Mouse (Mus musculus): ENCODE data around the gene Sspo. TPM values are rescaled to one million over a fixed set of nuclear protein-coding genes. Genes with fewer than 3 reads are reported as not detected.

Sspo gene
- total and polyA plus RNA-seq, 2 experiments from 2014 or later: 0.10 to 0.73 TPM

DNA sequence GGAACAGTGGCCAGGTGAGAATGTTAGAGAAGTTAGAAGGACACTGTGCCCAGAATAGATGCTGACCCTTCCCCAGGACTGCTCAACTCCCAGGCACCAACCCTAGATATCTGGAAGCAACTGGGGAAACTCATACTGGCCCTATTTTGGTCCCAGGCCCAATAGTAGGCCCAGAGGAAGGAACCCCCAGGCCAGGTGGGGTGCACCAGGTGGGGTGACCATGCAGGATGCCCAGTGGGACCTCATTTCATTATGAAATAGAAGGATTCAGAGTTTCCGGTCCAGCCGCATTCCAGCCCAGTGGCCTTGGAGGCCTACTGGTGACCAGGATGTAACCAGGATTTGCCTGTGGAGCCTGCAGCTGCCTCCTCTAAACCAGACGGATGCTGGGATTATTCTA lies 1.1 kb upstream of the Sspo start:
- H3K9me3 ChIP-seq (ENCODE audit: low read length): no peaks in the 10 kb centered on the region
- peaks cover 5% of the 10 kb centered on the region for H3K4me1 ChIP-seq (ENCODE audit: insufficient read depth, low read length)
- no peaks in the 10 kb centered on the region for H3K27me3 ChIP-seq (ENCODE audit: insufficient read depth, low read length)
- no peak for DNase-seq (ENCODE audit: low spot score)
- peaks cover under 1% of the 10 kb centered on the region; the same call in 1 of the 2 replicates for H3K36me3 ChIP-seq (ENCODE audit: insufficient read depth, low read length)
- no peak for ATAC-seq
- no peak overlapping the region for H3K4me2 ChIP-seq (ENCODE audit: low read depth, low read length)
- 63% methylated on average over 3 of the region's 3 CpGs for WGBS
- H3K4me3 ChIP-seq (ENCODE audit: low read length): no peak overlapping the region
- TF ChIP-seq CTCF (IDR thresholded peaks at IDR 0.05; ENCODE audit: low read depth): no peak
- H3K27ac ChIP-seq: 0 out of 2 replicates have a peak overlapping the region, but pooled peaks have one; percentile 90
- no peak overlapping the region for H3K9ac ChIP-seq (replicated peaks; ENCODE audit: low read length)

GRCm38 (mm10) chr6:48448527-48448926 lies 498 bp downstream of the Sspo start:
- no peak overlapping the region for H3K4me2 ChIP-seq (ENCODE audit: low read depth, low read length)
- no peak overlapping the region for H3K9ac ChIP-seq (replicated peaks; ENCODE audit: low read length)
- no peak overlapping the region for H3K27ac ChIP-seq
- 78% methylated on average over 7 of the region's 7 CpGs for WGBS
- TF ChIP-seq CTCF (IDR thresholded peaks at IDR 0.05; ENCODE audit: low read depth): no peak
- no peaks in the 10 kb centered on the region for H3K27me3 ChIP-seq (ENCODE audit: insufficient read depth, low read length)
- ATAC-seq (no peak), DNase-seq (ENCODE audit: low spot score) (no peak)
- H3K4me3 ChIP-seq (ENCODE audit: low read length): no peak overlapping the region
- H3K36me3 ChIP-seq (ENCODE audit: insufficient read depth, low read length): no peaks in the 10 kb centered on the region
- H3K9me3 ChIP-seq (ENCODE audit: low read length): no peaks in the 10 kb centered on the region
- H3K4me1 ChIP-seq (ENCODE audit: insufficient read depth, low read length): peaks cover 2% of the 10 kb centered on the region

DNA sequence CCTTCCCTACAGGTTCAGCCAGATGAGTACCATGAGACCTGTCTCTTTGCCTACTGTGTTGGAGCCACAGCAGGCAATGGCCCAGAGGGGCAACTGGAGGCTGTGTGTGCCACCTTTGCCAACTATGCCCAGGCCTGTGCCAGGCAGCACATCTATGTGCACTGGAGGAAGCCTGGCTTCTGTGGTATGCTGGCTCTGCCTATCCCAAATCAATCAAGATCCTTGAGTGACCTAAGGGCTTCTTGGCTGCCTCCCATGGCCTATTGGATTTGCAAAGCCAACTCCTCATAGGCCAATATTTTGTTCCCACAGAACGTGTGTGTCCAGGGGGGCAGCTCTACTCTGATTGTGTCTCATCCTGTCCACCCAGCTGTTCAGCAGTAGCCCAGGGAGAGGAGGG lies 4.1 kb downstream of the Sspo start:
- DNase-seq (ENCODE audit: low spot score) (no peak), ATAC-seq (no peak)
- H3K4me3 ChIP-seq (ENCODE audit: low read length): no peak overlapping the region
- no peaks in the 10 kb centered on the region for H3K27me3 ChIP-seq (ENCODE audit: insufficient read depth, low read length)
- H3K4me2 ChIP-seq (ENCODE audit: low read depth, low read length): no peak overlapping the region
- no peak overlapping the region for H3K9ac ChIP-seq (replicated peaks; ENCODE audit: low read length)
- no peaks in the 10 kb centered on the region for H3K36me3 ChIP-seq (ENCODE audit: insufficient read depth, low read length)
- H3K27ac ChIP-seq: no peak overlapping the region
- 73% methylated on average over 1 of the region's 1 CpGs for WGBS
- H3K4me1 ChIP-seq (ENCODE audit: insufficient read depth, low read length): no peaks in the 10 kb centered on the region
- H3K9me3 ChIP-seq (ENCODE audit: low read length): no peaks in the 10 kb centered on the region
- no peak for TF ChIP-seq CTCF (IDR thresholded peaks at IDR 0.05; ENCODE audit: low read depth)

DNA sequence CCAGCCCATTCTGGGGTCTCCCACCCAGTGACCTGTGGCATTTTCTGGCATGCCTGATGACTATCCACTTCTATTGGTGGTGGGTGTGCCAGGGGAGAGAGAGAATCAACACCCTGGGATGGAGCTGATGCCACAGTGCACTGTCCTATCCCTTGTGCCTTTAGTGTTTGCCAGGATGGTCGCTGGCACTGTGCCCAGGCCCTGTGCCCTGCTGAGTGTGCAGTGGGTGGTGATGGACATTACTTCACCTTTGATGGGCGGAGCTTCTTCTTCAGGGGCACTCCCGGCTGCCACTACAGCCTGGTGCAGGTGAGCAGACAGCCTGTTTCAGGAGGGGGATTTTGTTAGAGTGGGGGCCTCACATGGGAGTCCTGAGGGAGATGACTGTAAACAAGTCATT lies 4.7 kb downstream of the Sspo start:
- Histone ChIP-seq H3K9me3 (ENCODE audit: low read length) (no peaks in the 10 kb centered on the region), H3K27me3 (ENCODE audit: insufficient read depth, low read length) (no peaks in the 10 kb centered on the region), H3K9ac (replicated peaks; ENCODE audit: low read length) (no peak overlapping the region), H3K4me3 (ENCODE audit: low read length) (no peak overlapping the region), H3K4me1 (ENCODE audit: insufficient read depth, low read length) (no peaks in the 10 kb centered on the region), H3K27ac (no peak overlapping the region), H3K4me2 (ENCODE audit: low read depth, low read length) (no peak overlapping the region), H3K36me3 (ENCODE audit: insufficient read depth, low read length) (no peaks in the 10 kb centered on the region)
- TF ChIP-seq CTCF (IDR thresholded peaks at IDR 0.05; ENCODE audit: low read depth): no peak
- no peak for ATAC-seq
- no peak for DNase-seq (ENCODE audit: low spot score)
- WGBS: 66% methylated on average over 3 of the region's 3 CpGs

DNA sequence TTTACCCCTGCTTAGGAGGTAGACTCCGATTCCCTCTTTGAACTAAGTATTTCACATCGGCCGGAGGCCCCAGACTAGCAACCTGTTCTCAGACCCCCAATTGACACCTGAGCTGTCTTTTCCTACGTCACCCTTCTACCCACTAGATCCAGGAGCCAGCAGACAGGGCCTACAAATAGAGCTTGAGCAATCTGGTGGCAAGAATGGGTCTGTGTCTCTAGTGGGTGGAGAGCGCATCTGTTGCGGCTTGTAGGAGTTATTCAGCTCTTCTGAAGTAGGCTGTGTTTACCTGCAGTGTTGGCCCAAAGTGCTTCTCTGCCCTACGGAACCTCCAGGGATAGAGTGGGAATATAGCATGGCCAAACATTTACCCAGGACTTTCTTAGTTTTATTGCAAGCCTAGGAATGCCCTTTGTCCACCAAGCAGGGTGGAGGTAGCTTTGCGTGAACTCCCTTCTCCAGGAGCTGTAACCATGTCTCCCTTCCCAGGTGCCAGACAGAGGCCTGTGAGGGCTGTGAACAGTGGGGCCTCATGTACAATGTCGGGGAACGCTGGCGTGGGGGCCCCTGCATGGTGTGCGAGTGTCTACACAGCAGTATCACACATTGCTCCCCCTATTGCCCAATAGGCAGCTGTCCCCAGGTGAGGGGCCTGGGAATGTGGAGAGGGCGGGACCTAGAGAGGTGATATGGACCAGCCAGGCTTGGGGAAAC lies 17.1 kb downstream of the Sspo start:
- Histone ChIP-seq H3K27ac (no peak overlapping the region), H3K4me3 (ENCODE audit: low read length) (no peak overlapping the region), H3K4me2 (ENCODE audit: low read depth, low read length) (no peak overlapping the region), H3K9ac (replicated peaks; ENCODE audit: low read length) (no peak overlapping the region), H3K9me3 (ENCODE audit: low read length) (no peaks in the 10 kb centered on the region), H3K4me1 (ENCODE audit: insufficient read depth, low read length) (no peaks in the 10 kb centered on the region), H3K36me3 (ENCODE audit: insufficient read depth, low read length) (no peaks in the 10 kb centered on the region), H3K27me3 (ENCODE audit: insufficient read depth, low read length) (no peaks in the 10 kb centered on the region)
- DNase-seq (ENCODE audit: low spot score) (no peak), ATAC-seq (no peak)
- WGBS: 90% methylated on average over 13 of the region's 13 CpGs
- TF ChIP-seq CTCF (IDR thresholded peaks at IDR 0.05; ENCODE audit: low read depth): no peak

- Histone ChIP-seq H3K9ac (replicated peaks; ENCODE audit: low read length) (no peak overlapping the region), H3K27ac (no peak overlapping the region), H3K4me2 (ENCODE audit: low read depth, low read length) (no peak overlapping the region), H3K4me3 (ENCODE audit: low read length) (no peak overlapping the region), H3K4me1 (ENCODE audit: insufficient read depth, low read length) (no peaks in the 10 kb centered on the region), H3K9me3 (ENCODE audit: low read length) (no peaks in the 10 kb centered on the region), H3K36me3 (ENCODE audit: insufficient read depth, low read length) (no peaks in the 10 kb centered on the region), H3K27me3 (ENCODE audit: insufficient read depth, low read length) (no peaks in the 10 kb centered on the region)
- no peak for TF ChIP-seq CTCF (IDR thresholded peaks at IDR 0.05; ENCODE audit: low read depth)
- DNase-seq (ENCODE audit: low spot score): no peak
- 27% methylated on average over 6 of the region's 6 CpGs for WGBS
- ATAC-seq: no peak
Measured at GRCm38 (mm10) chr6:48466715-48467114, 18.7 kb downstream of the Sspo start.

GRCm38 (mm10) chr6:48467490-48467889 lies 19.5 kb downstream of the Sspo start:
- Histone ChIP-seq H3K4me3 (ENCODE audit: low read length) (no peak overlapping the region), H3K27me3 (ENCODE audit: insufficient read depth, low read length) (no peaks in the 10 kb centered on the region), H3K4me1 (ENCODE audit: insufficient read depth, low read length) (no peaks in the 10 kb centered on the region), H3K9ac (replicated peaks; ENCODE audit: low read length) (no peak overlapping the region), H3K36me3 (ENCODE audit: insufficient read depth, low read length) (no peaks in the 10 kb centered on the region), H3K27ac (no peak overlapping the region), H3K4me2 (ENCODE audit: low read depth, low read length) (no peak overlapping the region), H3K9me3 (ENCODE audit: low read length) (no peaks in the 10 kb centered on the region)
- ATAC-seq: no peak
- WGBS: 81% methylated on average over 7 of the region's 7 CpGs
- no peak for TF ChIP-seq CTCF (IDR thresholded peaks at IDR 0.05; ENCODE audit: low read depth)
- DNase-seq (ENCODE audit: low spot score): no peak

Data from hindbrain, postnatal 0 days (tissue).